Mouse (Mus musculus): ENCODE results near the gene Pstk.

- TF ChIP-seq TAL1 (IDR thresholded peaks at IDR 0.05; ENCODE audit: low read length) (no peak), GATA1 (IDR thresholded peaks at IDR 0.05; ENCODE audit: low read length) (no peak)
Measured at GRCm38 (mm10) chr7:131333564-131333963, 37.4 kb upstream of the Pstk start, which contains the start of gene Fam24a.

Data from erythroblast, embryonic 14.5 days (primary cell).